In genomic region chr7:92093860-92094259, GRCm38 (mm10) we compare ENCODE assay signal across 9 mouse cellular contexts.
DNase-seq lines count a peak whose midpoint lies in the region; ATAC-seq lines count a peak whose summit lies in the region.
"Had no signal": no experiment of that assay in that cellular context is flagged by ENCODE, and none has a peak within 500 bp of the region (broad histone marks: within the 10 kb centered on the region; RNA-seq: fewer than 3 reads in every experiment).

No protein-coding gene starts in this region.

- DNase-seq in ovary, adult 18-20 months (ENCODE audit: low spot score), result peak; percentile 8
- DNase-seq in ovary, postnatal 10 days (ENCODE audit: low spot score), result no peak
- DNase-seq in c-Kit-positive CD71-positive TER-119-positive erythroid progenitor cells, embryonic 14.5 days (ENCODE audit: low spot score), result peak; percentile 14
- peak; percentile 46 for DNase-seq in induced T-regulatory cell, adult 2 months (ENCODE audit: low read depth)
- DNase-seq in left cerebral cortex, postnatal 25 days (ENCODE audit: low spot score in 2 of 2), result peak; percentile 68 to 80
- peak; percentile 91 for DNase-seq in midbrain, embryonic 14.5 days

- no peak overlapping the region for H3K4me3 ChIP-seq in forebrain, embryonic 13.5 days
- no peak overlapping the region for H3K4me3 ChIP-seq in midbrain, embryonic 14.5 days (replicated peaks; ENCODE audit: low read depth, low read length)
- H3K4me3 ChIP-seq in stomach, embryonic 15.5 days (replicated peaks), result no peak overlapping the region

- no peak overlapping the region for H3K27ac ChIP-seq in forebrain, embryonic 13.5 days
- H3K27ac ChIP-seq in midbrain, embryonic 14.5 days (replicated peaks; ENCODE audit: low read depth, low read length), result no peak overlapping the region
- no peak overlapping the region for H3K27ac ChIP-seq in stomach, embryonic 15.5 days
- H3K27ac ChIP-seq: macrophage had no signal

- peak; percentile 88 for ATAC-seq in forebrain, embryonic 13.5 days
- peak; percentile 76; the same call in 1 of the 2 replicates for ATAC-seq in midbrain, embryonic 14.5 days (ENCODE audit: low FRiP score, low TSS enrichment)
- peak; percentile 66; the same call in 1 of the 2 replicates for ATAC-seq in stomach, embryonic 15.5 days (ENCODE audit: insufficient read depth, low FRiP score, low read depth)

- intact Hi-C loops in left cerebral cortex, postnatal 25 days (cut with DNase I), result loop anchor here (5.0 kb wide), 1 partner anchor 637 kb away; no protein-coding TSS in a partner anchor

- H3K4me2 ChIP-seq in forebrain, embryonic 13.5 days, result no peak overlapping the region
- no peak overlapping the region for H3K4me2 ChIP-seq in midbrain, embryonic 14.5 days (ENCODE audit: low read length)
- H3K4me2 ChIP-seq in stomach, embryonic 15.5 days, result no peak overlapping the region

- no peaks in the 10 kb centered on the region for H3K36me3 ChIP-seq in forebrain, embryonic 13.5 days (ENCODE audit: poor library complexity, severe bottlenecking)
- H3K36me3 ChIP-seq in midbrain, embryonic 14.5 days (ENCODE audit: control insufficient read depth, insufficient read depth, low read length), result no peaks in the 10 kb centered on the region
- H3K36me3 ChIP-seq in stomach, embryonic 15.5 days, result no peaks in the 10 kb centered on the region

- no peak overlapping the region for H3K9ac ChIP-seq in forebrain, embryonic 13.5 days
- H3K9ac ChIP-seq in midbrain, embryonic 14.5 days (replicated peaks; ENCODE audit: low read length), result no peak overlapping the region
- H3K9ac ChIP-seq in stomach, embryonic 15.5 days, result no peak overlapping the region

- no peaks in the 10 kb centered on the region for H3K27me3 ChIP-seq in forebrain, embryonic 13.5 days
- H3K27me3 ChIP-seq in midbrain, embryonic 14.5 days (ENCODE audit: control insufficient read depth, insufficient read depth, low read length), result no peaks in the 10 kb centered on the region
- no peaks in the 10 kb centered on the region for H3K27me3 ChIP-seq in stomach, embryonic 15.5 days (replicated peaks)

- no peaks in the 10 kb centered on the region for H3K4me1 ChIP-seq in forebrain, embryonic 13.5 days
- H3K4me1 ChIP-seq in midbrain, embryonic 14.5 days (ENCODE audit: control insufficient read depth, insufficient read depth, low read length), result no peaks in the 10 kb centered on the region
- no peaks in the 10 kb centered on the region for H3K4me1 ChIP-seq in stomach, embryonic 15.5 days

- H3K9me3 ChIP-seq in forebrain, embryonic 13.5 days (replicated peaks), result no peaks in the 10 kb centered on the region
- H3K9me3 ChIP-seq in midbrain, embryonic 14.5 days (ENCODE audit: control insufficient read depth, low read length), result no peaks in the 10 kb centered on the region
- no peaks in the 10 kb centered on the region for H3K9me3 ChIP-seq in stomach, embryonic 15.5 days

- WGBS in forebrain, embryonic 13.5 days, result 0% methylated on average over 3 of the region's 3 CpGs
- 5% methylated on average over 3 of the region's 3 CpGs for WGBS in midbrain, embryonic 14.5 days
- 0% methylated on average over 3 of the region's 3 CpGs for WGBS in stomach, embryonic 15.5 days
